Mouse (Mus musculus) hindbrain, embryonic 14.5 days (tissue): ENCODE results near the gene Acta2. TPM values are rescaled to one million over a fixed set of nuclear protein-coding genes. Genes with fewer than 3 reads are reported as not detected.

Experiments
- ATAC-seq: fragments of 200-750 bp; cut with Nextera tagmentation; 2 replicates; pipeline ENCODE4 v1.8.0; 2017; ENCODE audit warnings: moderate number of reproducible peaks, mild to moderate bottlenecking, moderate TSS enrichment, moderate library complexity; ENCODE audit not compliant: low FRiP score
- DNase-seq: peaks from one replicate; pipeline ENCODE4 v3.0.0-alpha.2; 2015; ENCODE audit warnings: low spot score
- H3K27ac ChIP-seq: fragments of 300-500 bp; sonication (generic); 2 replicates; pipeline ENCODE4 v1.5.1; 2014; ENCODE audit warnings: mild to moderate bottlenecking, moderate library complexity
- H3K27me3 ChIP-seq: fragments of 300-500 bp; sonication (generic); 2 replicates; pipeline ENCODE4 v1.6.1; 2014; ENCODE audit warnings: mild to moderate bottlenecking, low read length, mixed read lengths; ENCODE audit not compliant: control insufficient read depth, insufficient read depth
- H3K36me3 ChIP-seq: fragments of 300-500 bp; sonication (generic); replicated peaks from 2 replicates; pipeline ENCODE4 v1.6.1; 2014; ENCODE audit not compliant: control insufficient read depth, insufficient read depth
- H3K4me1 ChIP-seq: fragments of 300-500 bp; sonication (generic); replicated peaks from 2 replicates; pipeline ENCODE4 v1.6.1; 2014; ENCODE audit warnings: antibody characterized with exemption, low read length, mixed read lengths; ENCODE audit not compliant: control insufficient read depth, insufficient read depth
- H3K4me2 ChIP-seq: fragments of 300-500 bp; sonication (generic); replicated peaks from 2 replicates; pipeline ENCODE4 v1.6.1; 2014; ENCODE audit warnings: mild to moderate bottlenecking, moderate library complexity
- H3K4me3 ChIP-seq: fragments of 300-500 bp; sonication (generic); replicated peaks from 2 replicates; pipeline ENCODE4 v1.5.1; 2014; ENCODE audit warnings: mild to moderate bottlenecking, low read length
- H3K9ac ChIP-seq: fragments of 300-500 bp; sonication (generic); 2 replicates; pipeline ENCODE4 v1.6.1; 2014
- H3K9me3 ChIP-seq: fragments of 300-500 bp; sonication (generic); 2 replicates; pipeline ENCODE4 v1.6.1; 2016; ENCODE audit warnings: low read length; ENCODE audit not compliant: control insufficient read depth
- WGBS: fragments of 180-500 bp; shearing (Covaris S2); extraction: QIAGEN DNeasy Blood & Tissue Kit; methylation state at CpG from one replicate; pipeline ENCODE4 v1.1.7; 2014; 5-methylcytosine and 5-hydroxymethylcytosine counted together
- polyA plus RNA-seq: library from polyadenylated mRNA; unstranded; fragments of >200 nt; fragmentation: Nextera tagmentation; extraction: Ambion mirVana; gene quantifications from 2 replicates; pipeline ENCODE4 v1.2.1, GENCODE M21; 2014

The Acta2 gene
- polyA plus RNA-seq, 1 experiment from 2014 or later = 22.2 TPM

DNA sequence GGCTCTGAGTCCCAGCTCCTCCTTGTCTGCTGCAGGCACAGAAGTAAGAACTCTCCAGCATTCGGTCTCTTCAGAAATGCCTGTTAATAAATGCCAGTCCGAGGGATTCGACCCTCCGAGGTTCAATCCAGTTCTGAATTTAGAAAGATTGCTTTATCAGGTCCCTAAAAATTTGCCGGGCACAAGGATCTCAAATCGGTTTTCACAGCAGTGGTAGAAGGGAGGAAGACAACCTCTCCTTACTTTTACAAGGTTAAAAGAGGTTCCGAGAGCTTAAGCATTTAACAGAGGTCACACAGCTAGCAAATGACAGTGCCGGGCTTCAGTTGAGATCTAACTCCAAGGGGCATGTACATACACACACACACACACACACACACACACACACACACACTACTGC lies 36.0 kb upstream of the Acta2 start:
- H3K4me3 ChIP-seq = no peak overlapping the region

DNA sequence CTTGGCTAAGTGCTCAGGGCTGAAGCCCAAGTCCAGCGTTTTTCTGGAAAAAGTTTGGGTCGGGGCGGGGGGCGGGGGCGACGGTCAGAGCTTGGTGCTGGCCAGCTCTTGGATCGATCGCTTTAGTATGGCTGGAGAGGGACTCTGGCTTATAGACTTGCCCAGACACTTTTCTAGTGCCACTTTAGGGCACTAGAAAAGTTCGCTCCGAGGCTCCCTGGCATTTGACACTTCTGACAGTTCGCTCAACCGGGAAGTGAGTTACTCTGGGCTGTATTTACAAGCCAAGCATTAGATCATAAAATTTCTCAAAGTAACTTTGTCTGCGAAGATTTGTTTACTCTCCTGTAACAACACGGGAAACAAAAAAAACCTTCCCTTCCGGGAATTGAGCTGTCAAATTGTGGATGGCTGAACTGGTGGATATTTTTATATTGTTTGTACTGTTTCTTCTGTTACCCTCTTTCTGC lies 35.5 kb upstream of the Acta2 start:
- no peaks in the 10 kb centered on the region for H3K9me3 ChIP-seq
- H3K9ac ChIP-seq = 0 out of 2 replicates have a peak overlapping the region, but pooled peaks have one; percentile 7
- peak; percentile 16; the same call in 1 of the 2 replicates for ATAC-seq
- peak overlapping the region; percentile 71 for H3K4me2 ChIP-seq
- 20% methylated on average over 15 of the region's 15 CpGs for WGBS
- H3K36me3 ChIP-seq = no peaks in the 10 kb centered on the region
- no peaks in the 10 kb centered on the region for H3K27me3 ChIP-seq
- H3K27ac ChIP-seq = no peak overlapping the region
- peak overlapping the region; percentile 30 for H3K4me3 ChIP-seq
- 0 out of 2 replicates have a peak, but pooled peaks cover 9% of the 10 kb centered on the region for H3K4me1 ChIP-seq
- no peak for DNase-seq

More for the DNA sequence above, 36.0 kb upstream of the Acta2 start:
- H3K4me1 ChIP-seq = 0 out of 2 replicates have a peak, but pooled peaks cover 9% of the 10 kb centered on the region
- H3K27ac ChIP-seq = no peak overlapping the region
- no peaks in the 10 kb centered on the region for H3K27me3 ChIP-seq
- H3K36me3 ChIP-seq = no peaks in the 10 kb centered on the region
- WGBS = 68% methylated on average over 8 of the region's 8 CpGs
- ATAC-seq = no peak
- H3K9me3 ChIP-seq = no peaks in the 10 kb centered on the region
- H3K9ac ChIP-seq = no peak overlapping the region
- H3K4me2 ChIP-seq = peak overlapping the region; percentile 71
- DNase-seq = no peak

DNA sequence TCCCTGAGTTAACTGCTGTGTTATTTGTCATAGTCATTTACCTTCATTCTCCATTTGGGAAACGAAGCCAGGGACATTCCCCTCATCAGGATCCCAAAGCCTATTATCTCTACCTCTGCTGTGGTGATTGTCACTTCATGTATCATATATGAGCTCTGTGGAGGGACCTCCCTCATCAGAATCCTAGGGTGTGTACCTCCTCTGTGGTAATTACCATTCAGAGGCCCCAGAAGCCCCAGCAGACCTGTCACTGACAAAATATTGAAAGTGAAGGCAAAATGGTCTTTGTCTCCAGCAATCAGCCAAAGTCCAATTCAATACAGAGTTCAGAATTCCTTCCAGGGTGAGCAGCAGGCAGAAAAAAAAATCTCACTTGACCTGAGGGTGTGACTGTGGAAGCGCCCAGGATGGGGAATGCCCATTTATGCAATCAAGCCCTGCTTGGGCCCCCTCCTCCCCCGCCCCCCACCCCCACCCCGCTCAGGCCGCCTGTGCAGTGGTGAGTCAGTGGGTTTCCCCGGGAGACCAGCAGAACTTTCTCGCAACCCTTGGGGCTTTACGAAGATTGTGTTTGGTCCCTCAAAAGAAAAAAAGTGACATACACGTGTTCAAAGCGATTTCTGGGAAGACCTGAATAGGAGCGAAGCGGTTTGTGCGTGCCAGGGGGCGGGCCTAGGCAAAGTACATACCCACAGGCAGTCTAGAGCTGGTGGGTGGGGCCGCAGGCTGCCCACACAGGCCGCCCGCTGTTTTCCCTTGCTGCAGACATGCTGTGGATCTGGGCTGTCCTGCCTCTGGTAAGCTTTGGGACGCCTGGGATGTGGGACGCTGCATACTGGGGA lies 34.8 kb upstream of the Acta2 start, which contains the start of gene Fas:
TSS of gene Fas (plus strand) at position 719 of the 842 bp plus-strand sequence.
- 0 out of 2 replicates have a peak, but pooled peaks cover 9% of the 10 kb centered on the region for H3K4me1 ChIP-seq
- DNase-seq (peak; percentile 52), ATAC-seq (peak; percentile 89)
- no peaks in the 10 kb centered on the region for H3K9me3 ChIP-seq
- H3K27me3 ChIP-seq = no peaks in the 10 kb centered on the region
- H3K4me2 ChIP-seq = peak within 1 kb of the TSS; percentile 71
- WGBS = 4% methylated on average over 18 of the region's 19 CpGs
- peak within 1 kb of the TSS; percentile 30 for H3K4me3 ChIP-seq
- no peak within 1 kb of the TSS for H3K27ac ChIP-seq
- no peaks in the 10 kb centered on the region for H3K36me3 ChIP-seq
- H3K9ac ChIP-seq = 0 out of 2 replicates have a peak within 1 kb of the TSS, but pooled peaks have one; percentile 7

DNA sequence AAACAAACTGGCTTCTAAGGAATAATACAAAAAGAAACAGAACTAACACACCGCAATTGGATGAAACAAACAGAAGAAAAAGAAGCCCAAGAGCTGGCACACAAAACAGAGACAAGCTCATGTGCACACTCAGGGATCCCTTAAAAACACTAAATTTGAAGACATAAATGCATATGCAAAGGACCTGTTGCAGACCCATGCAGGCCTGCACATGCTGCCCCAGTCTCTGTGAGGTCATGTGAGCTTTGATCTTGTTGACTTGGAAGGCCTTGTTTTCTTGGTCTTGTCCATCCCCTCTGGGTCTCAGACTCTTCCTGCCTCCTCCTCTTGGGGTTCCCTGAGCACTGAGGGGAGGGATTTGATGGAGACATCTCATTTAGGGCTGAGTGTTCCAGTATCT lies 33.3 kb upstream of the Acta2 start:
- Histone ChIP-seq H3K9me3 (no peaks in the 10 kb centered on the region), H3K4me1 (0 out of 2 replicates have a peak, but pooled peaks cover 9% of the 10 kb centered on the region), H3K27me3 (no peaks in the 10 kb centered on the region), H3K4me3 (no peak overlapping the region), H3K27ac (no peak overlapping the region), H3K36me3 (no peaks in the 10 kb centered on the region), H3K9ac (no peak overlapping the region), H3K4me2 (no peak overlapping the region)
- DNase-seq = no peak
- no peak for ATAC-seq
- 93% methylated on average over 1 of the region's 1 CpGs for WGBS

DNA sequence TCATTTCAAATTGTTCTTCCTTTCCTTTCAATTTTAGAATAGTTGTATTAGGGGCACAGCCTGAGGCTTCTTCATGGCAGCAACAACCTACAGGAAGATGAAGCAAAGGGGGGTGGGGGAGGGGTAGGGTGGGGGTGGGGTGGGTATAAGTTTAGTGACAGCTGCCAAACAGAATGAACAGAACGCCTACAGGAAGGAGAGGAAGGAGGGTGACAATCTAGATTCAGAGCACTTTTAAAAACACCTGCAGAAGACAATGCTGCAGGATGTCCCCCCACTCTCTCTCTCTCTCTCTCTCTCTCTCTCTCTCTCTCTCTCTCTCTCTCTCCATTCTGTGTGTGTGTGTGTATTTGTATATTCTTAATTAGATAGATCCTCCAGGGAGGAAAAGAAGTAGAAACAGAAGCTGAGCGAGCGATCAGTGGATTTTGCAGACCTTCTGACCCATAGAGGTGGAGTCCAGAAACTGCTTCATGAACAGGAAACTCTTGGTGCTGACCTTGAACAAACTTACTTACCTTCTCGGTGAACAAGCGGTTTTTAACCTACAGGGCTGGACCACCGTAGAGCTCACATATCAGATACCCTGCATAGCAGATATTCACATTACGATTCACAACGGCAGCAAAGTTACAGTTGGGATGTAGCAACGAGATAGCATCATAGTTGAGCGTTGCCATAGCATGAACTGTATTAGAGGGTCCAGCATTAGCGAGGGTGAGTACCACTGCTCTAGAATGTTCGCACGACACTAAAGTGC lies 32.4 kb upstream of the Acta2 start:
- 0 out of 2 replicates have a peak, but pooled peaks cover 9% of the 10 kb centered on the region for H3K4me1 ChIP-seq
- no peak overlapping the region for H3K9ac ChIP-seq
- WGBS = 88% methylated on average over 13 of the region's 13 CpGs
- DNase-seq (no peak), ATAC-seq (no peak)
- H3K27ac ChIP-seq = no peak overlapping the region
- H3K36me3 ChIP-seq = no peaks in the 10 kb centered on the region
- no peaks in the 10 kb centered on the region for H3K9me3 ChIP-seq
- H3K4me3 ChIP-seq = no peak overlapping the region
- no peak overlapping the region for H3K4me2 ChIP-seq
- H3K27me3 ChIP-seq = no peaks in the 10 kb centered on the region

DNA sequence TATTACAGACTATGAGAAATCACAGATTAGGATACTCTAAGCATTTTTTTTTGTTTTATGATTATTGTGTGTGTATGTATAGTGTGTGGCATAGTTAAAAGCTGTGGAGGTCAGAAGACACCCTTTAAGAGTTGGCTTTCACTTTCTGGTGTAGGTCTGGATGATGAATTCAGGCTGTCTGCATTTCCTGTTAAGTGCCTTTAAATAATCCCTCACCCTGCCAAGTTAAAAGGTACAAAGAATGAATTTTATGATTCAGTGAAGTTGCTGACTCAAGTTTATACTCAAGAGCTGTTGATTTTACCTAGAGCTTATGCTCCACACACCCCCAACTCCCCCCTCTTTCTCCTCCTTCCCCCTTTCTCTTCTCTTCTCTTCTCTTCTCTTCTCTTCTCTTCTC lies 31.8 kb upstream of the Acta2 start:
- Histone ChIP-seq H3K27ac (no peak overlapping the region), H3K36me3 (no peaks in the 10 kb centered on the region), H3K27me3 (no peaks in the 10 kb centered on the region), H3K9me3 (no peaks in the 10 kb centered on the region), H3K9ac (no peak overlapping the region), H3K4me2 (no peak overlapping the region), H3K4me1 (0 out of 2 replicates have a peak, but pooled peaks cover 9% of the 10 kb centered on the region), H3K4me3 (no peak overlapping the region)
- no peak for DNase-seq
- ATAC-seq = no peak

DNA sequence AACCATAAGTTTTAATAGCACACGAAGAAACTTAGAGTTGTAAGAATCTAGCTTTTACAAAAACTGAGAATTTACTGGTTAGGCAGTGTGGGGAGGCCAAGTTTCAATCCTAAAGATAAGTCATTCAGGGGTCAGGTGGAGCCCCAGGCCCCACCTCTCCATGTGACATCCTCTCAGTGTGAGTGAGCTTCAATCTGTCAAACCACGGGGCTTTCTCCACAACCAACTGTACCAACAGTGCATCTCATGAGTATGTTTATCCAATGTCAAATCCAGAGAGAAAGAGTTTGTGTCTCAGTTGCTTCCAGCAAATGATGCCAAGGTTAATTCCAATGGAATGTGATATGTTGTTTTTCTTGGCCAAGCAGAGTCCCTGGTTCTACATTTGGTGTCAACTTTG lies 29.4 kb upstream of the Acta2 start:
- no peaks in the 10 kb centered on the region for H3K4me1 ChIP-seq
- WGBS = 58% methylated on average over 2 of the region's 2 CpGs
- no peaks in the 10 kb centered on the region for H3K36me3 ChIP-seq
- H3K4me2 ChIP-seq = no peak overlapping the region
- ATAC-seq (no peak), DNase-seq (no peak)
- H3K4me3 ChIP-seq = no peak overlapping the region
- H3K27me3 ChIP-seq = no peaks in the 10 kb centered on the region
- no peaks in the 10 kb centered on the region for H3K9me3 ChIP-seq
- no peak overlapping the region for H3K9ac ChIP-seq
- H3K27ac ChIP-seq = no peak overlapping the region

DNA sequence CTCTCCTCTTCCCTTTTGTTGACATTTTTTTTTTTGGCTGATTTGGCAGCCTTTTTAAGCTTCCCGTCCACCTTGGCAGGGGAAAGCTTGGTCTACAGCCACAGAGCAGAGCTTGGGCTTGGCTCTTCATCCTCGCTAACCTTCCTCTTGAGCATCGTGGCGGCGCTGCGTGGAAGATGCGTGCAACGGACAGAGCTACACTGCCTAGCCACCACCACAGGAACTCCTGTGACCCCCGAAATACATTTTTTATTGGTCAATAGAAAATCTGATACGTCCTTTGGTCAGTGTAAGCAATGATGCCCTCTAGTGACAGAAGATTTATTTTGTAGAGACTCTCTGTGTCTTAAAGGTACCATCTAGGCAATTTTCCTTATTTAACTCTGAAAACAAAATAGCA lies 29.0 kb upstream of the Acta2 start:
- Histone ChIP-seq H3K4me2 (no peak overlapping the region), H3K27me3 (no peaks in the 10 kb centered on the region), H3K36me3 (no peaks in the 10 kb centered on the region), H3K4me3 (no peak overlapping the region), H3K9ac (no peak overlapping the region), H3K27ac (no peak overlapping the region), H3K4me1 (no peaks in the 10 kb centered on the region), H3K9me3 (no peaks in the 10 kb centered on the region)
- 62% methylated on average over 10 of the region's 10 CpGs for WGBS
- no peak for DNase-seq
- no peak for ATAC-seq

DNA sequence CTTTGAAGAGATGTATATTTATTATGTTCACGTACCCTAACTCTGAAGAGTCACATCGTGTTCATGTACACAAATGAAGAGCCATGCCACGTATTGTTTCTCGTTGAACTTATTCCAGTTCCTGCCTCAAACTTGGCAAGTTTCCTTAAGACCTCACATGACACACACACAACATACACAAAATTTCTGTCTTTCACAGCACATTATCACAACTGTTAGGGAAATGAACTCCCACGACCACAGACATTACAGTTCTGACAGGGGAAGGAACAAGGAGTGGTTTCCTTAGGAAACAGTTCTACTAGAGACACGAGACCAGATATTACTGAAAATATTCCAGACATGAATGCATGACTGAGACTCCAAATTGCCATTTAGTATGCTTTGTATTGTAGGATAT lies 28.2 kb upstream of the Acta2 start:
- ATAC-seq (no peak), DNase-seq (no peak)
- Histone ChIP-seq H3K27ac (no peak overlapping the region), H3K9me3 (no peaks in the 10 kb centered on the region), H3K9ac (no peak overlapping the region), H3K4me2 (no peak overlapping the region), H3K4me3 (no peak overlapping the region), H3K4me1 (no peaks in the 10 kb centered on the region), H3K27me3 (no peaks in the 10 kb centered on the region), H3K36me3 (no peaks in the 10 kb centered on the region)
- WGBS = 85% methylated on average over 6 of the region's 6 CpGs
